Mouse (Mus musculus): Measurements from ENCODE around the gene Gck. TPM values are rescaled to one million over a fixed set of nuclear protein-coding genes. Genes with fewer than 3 reads are reported as not detected.
A peak's percentile ranks its signal among the peaks of the same experiment; 100 is the strongest.

Gene Gck
- total RNA-seq (2021): 1 to 10 TPM; 2.0 to 5.2 TPM
- long read RNA-seq, experiment 1, partial matches to known transcripts: 3 of 23 reads
- long read RNA-seq, experiment 1, other reads (novel, unspliced or antisense): 19 of 23 reads
- long read RNA-seq, experiment 2, partial matches to known transcripts: 13 of 16 reads
- long read RNA-seq, experiment 2, other reads (novel, unspliced or antisense): 1 of 16 reads

- no peak for DNase-seq
Measured at GRCm38 (mm10) chr11:5949586-5950352, at the start of gene Gck. Gene Gck, minus strand, starts transcription at chr11:5950081.

GRCm38 (mm10) chr11:5998472-5998871 lies 48.6 kb upstream of the Gck start:
- no peak for DNase-seq

- peak; percentile 68 for DNase-seq
Measured at GRCm38 (mm10) chr11:5995989-5996388, 46.1 kb upstream of the Gck start.

GRCm38 (mm10) chr11:5994880-5995279 lies 45.0 kb upstream of the Gck start:
- no peak for DNase-seq

- no peak for DNase-seq
Measured at GRCm38 (mm10) chr11:5994212-5994611, 44.3 kb upstream of the Gck start.

- no peak for DNase-seq
Measured at GRCm38 (mm10) chr11:5990910-5991309, 41.0 kb upstream of the Gck start.

GRCm38 (mm10) chr11:5989954-5990593 lies 40.2 kb upstream of the Gck start:
- DNase-seq: no peak

- no peak for DNase-seq
Measured at GRCm38 (mm10) chr11:5988126-5988525, 38.2 kb upstream of the Gck start.

- DNase-seq: no peak
Measured at GRCm38 (mm10) chr11:5983629-5984028, 33.7 kb upstream of the Gck start.

- no peak for DNase-seq
Measured at GRCm38 (mm10) chr11:5981323-5981722, 31.4 kb upstream of the Gck start.

GRCm38 (mm10) chr11:5980561-5980960 lies 30.7 kb upstream of the Gck start:
- no peak for DNase-seq

- no peak for DNase-seq
Measured at GRCm38 (mm10) chr11:5980108-5980507, 30.2 kb upstream of the Gck start.

- no peak for DNase-seq
Measured at GRCm38 (mm10) chr11:5979088-5979487, 29.2 kb upstream of the Gck start.

- peak; percentile 73 for DNase-seq
Measured at GRCm38 (mm10) chr11:5976106-5976505, 26.2 kb upstream of the Gck start.

GRCm38 (mm10) chr11:5975068-5975467 lies 25.2 kb upstream of the Gck start:
- peak; percentile 38 for DNase-seq

GRCm38 (mm10) chr11:5974053-5974452 lies 24.2 kb upstream of the Gck start:
- DNase-seq: no peak

- no peak for DNase-seq
Measured at GRCm38 (mm10) chr11:5973151-5973550, 23.3 kb upstream of the Gck start.

- no peak for DNase-seq
Measured at GRCm38 (mm10) chr11:5971202-5971601, 21.3 kb upstream of the Gck start.

- DNase-seq: no peak
Measured at GRCm38 (mm10) chr11:5968223-5968622, 18.3 kb upstream of the Gck start.

GRCm38 (mm10) chr11:5966751-5967150 lies 16.9 kb upstream of the Gck start:
- DNase-seq: no peak

GRCm38 (mm10) chr11:5965865-5966264 lies 16.0 kb upstream of the Gck start:
- no peak for DNase-seq

GRCm38 (mm10) chr11:5960051-5960450 lies 10.2 kb upstream of the Gck start:
- no peak for DNase-seq

- DNase-seq: peak; percentile 96
Measured at GRCm38 (mm10) chr11:5955546-5956276, 5.8 kb upstream of the Gck start, which contains the start of gene Ykt6. Gene Ykt6, plus strand, starts transcription at chr11:5955693.

Measured in gastrocnemius, postnatal 25 days (tissue).